In the genomic region with DNA sequence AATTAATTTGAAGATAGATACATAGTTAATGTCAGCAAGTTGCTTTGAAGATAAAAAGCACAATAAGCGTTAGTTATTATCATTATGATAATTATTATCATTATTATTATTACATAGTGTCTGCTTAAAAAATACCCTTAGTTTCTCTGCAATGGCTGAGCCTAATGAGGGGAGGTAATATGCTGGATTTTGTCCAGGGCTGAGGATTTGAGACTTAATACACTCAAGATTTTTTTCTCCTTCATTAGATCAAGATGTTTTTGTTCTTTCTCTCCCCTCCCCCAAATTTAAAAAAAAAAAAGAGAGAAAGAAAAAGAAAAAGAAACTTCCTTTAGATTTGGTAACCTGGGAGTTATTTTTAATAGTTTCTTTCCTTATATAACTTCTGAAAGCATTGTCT, we compare ENCODE assay signal across 21 mouse cellular contexts.
DNase-seq lines count a peak whose midpoint lies in the region; ATAC-seq lines count a peak whose summit lies in the region.
"Had no signal": no experiment of that assay in that cellular context is flagged by ENCODE, and none has a peak within 500 bp of the region (broad histone marks: within the 10 kb centered on the region; RNA-seq: fewer than 3 reads in every experiment).

No protein-coding gene starts in this region.

- no peak overlapping the region for H3K4me2 ChIP-seq in embryonic facial prominence, embryonic 11.5 days (ENCODE audit: low read depth, low read length)
- no peak overlapping the region for H3K4me2 ChIP-seq in embryonic facial prominence, embryonic 14.5 days (ENCODE audit: low read depth, low read length)
- H3K4me2 ChIP-seq: embryonic facial prominence, embryonic 12.5 days; embryonic facial prominence, embryonic 15.5 days had no signal

- H3K9ac ChIP-seq in embryonic facial prominence, embryonic 11.5 days (replicated peaks; ENCODE audit: low read length), result no peak overlapping the region
- H3K9ac ChIP-seq in embryonic facial prominence, embryonic 14.5 days (ENCODE audit: low read depth, low read length), result no peak overlapping the region
- H3K9ac ChIP-seq: embryonic facial prominence, embryonic 12.5 days; embryonic facial prominence, embryonic 15.5 days; forebrain, embryonic 12.5 days had no signal

- no peaks in the 10 kb centered on the region for H3K9me3 ChIP-seq in embryonic facial prominence, embryonic 11.5 days (replicated peaks; ENCODE audit: control insufficient read depth, low read length)
- no peaks in the 10 kb centered on the region for H3K9me3 ChIP-seq in embryonic facial prominence, embryonic 10.5 days
- no peaks in the 10 kb centered on the region for H3K9me3 ChIP-seq in embryonic facial prominence, embryonic 14.5 days (ENCODE audit: control insufficient read depth, low read length)
- H3K9me3 ChIP-seq: embryonic facial prominence, embryonic 12.5 days; embryonic facial prominence, embryonic 15.5 days; forebrain, embryonic 10.5 days; forebrain, embryonic 12.5 days had no signal

- 62% methylated on average over 1 of the region's 1 CpGs for WGBS in embryonic facial prominence, embryonic 11.5 days
- WGBS in embryonic facial prominence, embryonic 10.5 days, result 84% methylated on average over 1 of the region's 1 CpGs
- 72% methylated on average over 1 of the region's 1 CpGs for WGBS in embryonic facial prominence, embryonic 14.5 days

- peak; percentile 44 for DNase-seq in embryonic facial prominence, embryonic 11.5 days (ENCODE audit: low spot score)
- no peak for DNase-seq in embryonic facial prominence, embryonic 10.5 days (ENCODE audit: low spot score)
- peak; percentile 7 for DNase-seq in 3T3-L1 (ENCODE audit: low read depth, low spot score)
- DNase-seq in embryonic facial prominence, embryonic 14.5 days (ENCODE audit: low spot score), result peak; percentile 60
- peak; percentile 52 for DNase-seq in retina, postnatal 1 day
- no peak for DNase-seq in right cerebral cortex, postnatal 25 days
- no peak for DNase-seq in kidney, postnatal 14 days
- DNase-seq: adrenal gland, adult 2 months; adrenal gland, postnatal 10 days; adrenal gland, postnatal 36 days; cerebellum, adult 11-12 months; cerebellum, adult 2 months; cerebellum, adult 9-10 months; cerebellum, postnatal 10 days; cerebellum, postnatal 25 days had no signal

- ATAC-seq in embryonic facial prominence, embryonic 11.5 days (replicated peaks; ENCODE audit: insufficient number of reproducible peaks, low FRiP score, low TSS enrichment, low read depth), result no peak
- no peak for ATAC-seq in embryonic facial prominence, embryonic 14.5 days (ENCODE audit: low read depth)
- ATAC-seq: forebrain, embryonic 16.5 days had no signal

- H3K4me1 ChIP-seq in embryonic facial prominence, embryonic 11.5 days (ENCODE audit: control insufficient read depth, insufficient read depth, low read length), result no peaks in the 10 kb centered on the region
- peaks cover 32% of the 10 kb centered on the region for H3K4me1 ChIP-seq in embryonic facial prominence, embryonic 10.5 days
- H3K4me1 ChIP-seq in embryonic facial prominence, embryonic 14.5 days (ENCODE audit: control insufficient read depth, insufficient read depth, low read length), result peaks cover 23% of the 10 kb centered on the region

- no peaks in the 10 kb centered on the region for H3K36me3 ChIP-seq in embryonic facial prominence, embryonic 11.5 days (replicated peaks; ENCODE audit: control insufficient read depth, insufficient read depth, low read depth, low read length)
- no peaks in the 10 kb centered on the region for H3K36me3 ChIP-seq in embryonic facial prominence, embryonic 10.5 days (replicated peaks)
- no peaks in the 10 kb centered on the region for H3K36me3 ChIP-seq in embryonic facial prominence, embryonic 14.5 days (ENCODE audit: control insufficient read depth, insufficient read depth, low read length)
- H3K36me3 ChIP-seq: embryonic facial prominence, embryonic 12.5 days; embryonic facial prominence, embryonic 15.5 days; forebrain, embryonic 10.5 days; forebrain, embryonic 12.5 days had no signal

- no peaks in the 10 kb centered on the region for H3K27me3 ChIP-seq in embryonic facial prominence, embryonic 11.5 days (ENCODE audit: control insufficient read depth, insufficient read depth, low read length)
- 0 out of 2 replicates have a peak, but pooled peaks cover 4% of the 10 kb centered on the region for H3K27me3 ChIP-seq in embryonic facial prominence, embryonic 10.5 days (replicated peaks; ENCODE audit: low read depth, poor library complexity, severe bottlenecking)
- H3K27me3 ChIP-seq in embryonic facial prominence, embryonic 14.5 days (replicated peaks; ENCODE audit: control insufficient read depth, insufficient read depth, low read length), result no peaks in the 10 kb centered on the region
- H3K27me3 ChIP-seq: embryonic facial prominence, embryonic 12.5 days; embryonic facial prominence, embryonic 15.5 days had no signal

- no peak overlapping the region for H3K27ac ChIP-seq in embryonic facial prominence, embryonic 11.5 days (replicated peaks; ENCODE audit: low read depth, low read length)
- no peak overlapping the region for H3K27ac ChIP-seq in embryonic facial prominence, embryonic 10.5 days (replicated peaks)
- no peak overlapping the region for H3K27ac ChIP-seq in embryonic facial prominence, embryonic 14.5 days (replicated peaks; ENCODE audit: low read depth, low read length)
- H3K27ac ChIP-seq: embryonic facial prominence, embryonic 15.5 days; forebrain, embryonic 12.5 days had no signal

- no peak overlapping the region for H3K4me3 ChIP-seq in embryonic facial prominence, embryonic 11.5 days (ENCODE audit: low read depth, low read length)
- no peak overlapping the region for H3K4me3 ChIP-seq in embryonic facial prominence, embryonic 10.5 days
- H3K4me3 ChIP-seq in embryonic facial prominence, embryonic 14.5 days (ENCODE audit: low read depth, low read length), result no peak overlapping the region
- H3K4me3 ChIP-seq: embryonic facial prominence, embryonic 12.5 days; embryonic facial prominence, embryonic 15.5 days; erythroblast, embryonic 14.5 days; forebrain, embryonic 12.5 days had no signal

Comparison
In these comparisons a context has a peak if more than half of its experiments do, and no peak if none do; other contexts are left out.
1. DNase-seq: peak in embryonic facial prominence, embryonic 11.5 days (single experiment), 3T3-L1 (single experiment), embryonic facial prominence, embryonic 14.5 days (single experiment) and retina, postnatal 1 day (single experiment); none in embryonic facial prominence, embryonic 10.5 days (single experiment), right cerebral cortex, postnatal 25 days (single experiment) and kidney, postnatal 14 days (single experiment).